Mouse (Mus musculus): Measurements from ENCODE around the gene Gm3646.
A peak's percentile ranks its signal among the peaks of the same experiment; 100 is the strongest.

Gene Gm3646

DNA sequence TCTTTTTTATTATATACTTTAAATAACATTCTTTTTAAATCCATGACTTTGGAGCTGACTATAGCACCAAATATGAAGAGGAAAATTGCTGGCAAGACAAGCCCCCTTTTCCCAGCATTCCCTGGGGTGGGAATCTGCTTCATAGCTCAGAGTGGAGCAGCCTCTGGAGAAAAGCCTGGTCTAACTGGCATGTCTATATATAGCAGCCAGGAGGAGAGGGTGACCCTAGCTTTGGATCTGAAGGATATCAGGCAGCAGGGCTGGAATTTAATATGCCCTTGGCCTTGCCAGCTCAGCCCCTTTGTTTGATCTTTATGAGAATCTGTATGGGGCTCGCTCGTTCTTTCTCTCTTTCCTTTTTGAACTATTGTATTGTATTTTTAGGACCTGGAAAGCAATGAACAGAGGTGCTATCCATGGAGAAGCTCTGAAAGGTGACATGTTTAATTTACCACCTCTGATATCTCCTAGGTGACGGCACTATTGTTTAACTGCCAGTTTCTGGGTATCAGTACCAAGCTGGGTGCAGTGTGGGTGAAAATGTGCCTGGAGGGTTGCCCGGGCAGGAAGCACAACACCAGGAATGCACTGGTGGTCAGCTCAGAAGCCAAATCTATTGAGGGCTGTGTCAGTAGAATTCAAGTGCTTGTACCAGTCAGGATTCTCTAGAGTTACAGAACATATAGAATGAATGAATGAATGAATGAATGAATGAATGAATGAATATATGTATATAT lies at the start of gene Gm3646:
Gm3646 (minus strand) TSS at position 90 of the 737 bp plus-strand sequence.
- peak; percentile 24 for DNase-seq (ENCODE audit: low spot score)

- DNase-seq (ENCODE audit: low spot score): no peak
These were observed 41.9 kb upstream of the Gm3646 start for GRCm38 (mm10) chr1:39847066-39847465.

DNA sequence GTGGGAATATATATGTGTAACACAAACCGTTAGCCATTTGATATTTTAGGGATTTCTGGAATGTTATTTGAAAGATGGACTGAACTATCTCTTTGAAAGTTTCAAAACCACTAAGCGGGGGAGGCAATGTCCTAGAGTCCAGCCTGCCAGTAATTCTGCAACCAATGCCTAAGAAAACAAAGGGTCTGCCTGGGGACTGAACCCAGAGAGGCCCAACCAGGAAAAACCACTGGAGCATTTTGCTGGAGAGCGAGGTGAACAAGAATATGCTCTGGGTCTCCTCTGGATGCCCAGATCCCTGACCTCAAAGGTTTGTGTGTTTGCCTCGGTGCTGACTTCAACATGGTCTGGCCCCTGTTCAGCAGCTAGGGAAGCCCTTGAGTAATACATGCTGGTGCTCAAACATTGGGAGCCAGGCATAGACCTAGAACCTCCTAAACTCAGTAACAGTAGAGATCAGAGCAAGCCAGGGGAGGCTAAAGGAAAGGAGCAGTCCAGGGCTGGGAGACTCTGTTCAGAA lies 41.0 kb upstream of the Gm3646 start:
- DNase-seq (ENCODE audit: low spot score): peak; percentile 34

- no peak for DNase-seq (ENCODE audit: low spot score)
These were observed 38.2 kb upstream of the Gm3646 start for GRCm38 (mm10) chr1:39843328-39843727.

DNA sequence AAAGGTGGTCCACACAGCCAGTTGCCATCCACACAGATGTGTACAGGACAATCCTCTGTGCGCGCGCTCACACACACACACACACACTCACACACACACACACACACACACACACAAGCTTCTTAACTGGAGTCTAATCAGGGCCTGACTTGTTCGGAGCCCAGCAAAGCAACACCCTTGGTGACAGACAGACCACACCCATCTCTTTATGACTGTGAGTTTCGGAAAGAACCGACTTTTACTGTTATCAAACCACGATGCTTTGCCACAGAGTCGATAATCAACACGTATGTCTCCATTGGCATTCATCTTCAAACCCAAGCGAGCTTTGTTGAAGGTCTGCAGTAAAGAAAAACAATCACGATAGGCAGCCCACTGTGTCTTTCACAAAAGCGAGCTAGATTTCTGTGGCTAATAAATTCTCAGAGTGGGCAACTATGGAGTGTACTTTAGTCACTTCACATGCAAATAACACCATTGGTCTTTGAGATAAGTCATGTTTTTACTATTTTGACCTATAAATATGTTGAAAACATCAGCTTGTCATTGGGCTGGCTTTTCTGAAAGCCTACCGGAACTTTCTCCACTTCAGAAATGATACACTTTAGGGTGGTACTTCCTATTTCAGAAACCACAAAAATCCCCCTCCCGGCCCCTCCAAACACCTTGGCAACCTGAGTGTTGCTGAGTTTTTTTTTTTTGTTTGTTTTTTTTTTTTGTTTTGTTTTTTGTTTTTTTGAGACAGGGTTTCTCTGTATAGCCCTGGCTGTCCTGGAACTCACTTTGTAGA lies 37.3 kb upstream of the Gm3646 start:
- DNase-seq (ENCODE audit: low spot score): no peak

- no peak for DNase-seq (ENCODE audit: low spot score)
These were observed 35.7 kb upstream of the Gm3646 start for GRCm38 (mm10) chr1:39840856-39841255.

DNA sequence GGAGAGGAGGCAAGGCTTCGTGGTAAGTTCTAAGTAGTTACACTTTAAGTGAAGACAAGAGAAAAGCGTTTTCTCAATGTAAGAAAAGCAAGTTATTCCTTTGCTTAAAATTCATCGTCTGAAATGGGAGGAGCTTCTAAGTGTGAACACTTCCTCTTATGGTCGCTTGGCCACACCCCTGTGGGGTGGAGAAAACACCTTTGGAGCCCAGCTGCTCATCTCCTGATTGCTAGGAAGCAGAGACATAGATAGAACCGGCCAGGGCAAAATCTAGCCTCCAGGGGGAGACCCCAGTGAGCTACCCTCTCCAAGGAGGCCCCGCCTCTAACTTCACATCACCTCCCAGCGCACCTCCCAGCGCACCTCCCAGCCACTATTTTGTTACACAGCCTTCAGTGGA lies 34.7 kb upstream of the Gm3646 start:
- no peak for DNase-seq (ENCODE audit: low spot score)

DNA sequence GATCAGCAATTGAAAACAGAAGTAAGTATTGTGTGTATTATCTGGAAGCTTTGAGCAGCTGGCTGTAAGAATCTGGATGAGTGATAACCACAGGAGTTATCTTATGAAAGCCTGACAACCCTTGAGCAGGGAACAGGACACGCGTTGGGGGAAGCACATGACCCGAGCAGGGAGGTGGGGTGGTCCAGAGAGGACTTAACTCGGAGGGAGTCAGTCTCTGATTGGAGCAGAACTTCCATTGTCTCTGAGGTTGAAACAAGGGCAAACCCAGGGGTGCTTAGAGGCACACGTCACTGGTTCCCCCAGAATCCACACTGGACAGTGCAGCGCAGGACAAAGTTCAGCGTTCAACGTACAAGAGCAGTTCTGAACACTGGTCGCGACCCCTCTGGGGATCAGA lies 34.1 kb upstream of the Gm3646 start:
- no peak for DNase-seq (ENCODE audit: low spot score)

- no peak for DNase-seq (ENCODE audit: low spot score)
These were observed 33.5 kb upstream of the Gm3646 start for GRCm38 (mm10) chr1:39838487-39839169.

GRCm38 (mm10) chr1:39831594-39832039 lies 26.5 kb upstream of the Gm3646 start:
- no peak for DNase-seq (ENCODE audit: low spot score)

DNA sequence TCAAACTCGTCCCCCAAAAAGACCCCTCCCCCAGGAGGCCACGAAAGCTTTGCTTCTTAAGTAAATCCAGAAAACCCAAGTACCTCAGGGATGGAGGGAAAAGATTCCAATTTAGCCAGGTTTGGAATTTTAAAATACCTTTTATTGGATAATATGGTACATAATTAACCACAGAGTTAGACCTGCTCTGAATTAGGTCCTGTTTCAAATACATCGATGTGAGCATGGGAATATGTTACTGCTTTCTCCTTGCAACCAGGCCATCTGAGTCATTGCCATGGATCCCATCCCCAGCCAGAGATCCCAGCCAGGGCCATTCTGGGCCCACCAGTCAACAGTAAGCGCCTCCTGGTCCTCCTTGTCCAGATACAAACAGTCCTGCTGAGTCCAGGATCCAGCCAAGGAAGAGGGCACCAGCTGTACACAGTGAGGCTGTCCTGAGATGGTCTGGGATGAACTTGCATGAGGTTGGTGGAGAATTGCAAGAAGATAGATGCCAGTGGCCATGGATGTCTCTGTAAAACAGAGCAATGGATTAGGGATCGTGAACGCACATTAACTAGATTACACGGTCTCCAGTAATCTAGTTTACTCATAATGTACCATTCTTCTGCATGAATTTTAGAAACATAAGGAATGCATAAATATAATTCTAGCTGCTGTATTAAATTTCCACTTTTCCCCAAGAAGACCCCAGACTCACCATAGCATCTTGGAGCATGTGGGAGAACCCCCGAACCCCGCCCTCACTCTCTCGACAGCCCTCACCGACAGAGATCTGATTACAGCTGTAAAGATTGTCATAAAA lies 25.9 kb upstream of the Gm3646 start:
- DNase-seq (ENCODE audit: low spot score): no peak

DNA sequence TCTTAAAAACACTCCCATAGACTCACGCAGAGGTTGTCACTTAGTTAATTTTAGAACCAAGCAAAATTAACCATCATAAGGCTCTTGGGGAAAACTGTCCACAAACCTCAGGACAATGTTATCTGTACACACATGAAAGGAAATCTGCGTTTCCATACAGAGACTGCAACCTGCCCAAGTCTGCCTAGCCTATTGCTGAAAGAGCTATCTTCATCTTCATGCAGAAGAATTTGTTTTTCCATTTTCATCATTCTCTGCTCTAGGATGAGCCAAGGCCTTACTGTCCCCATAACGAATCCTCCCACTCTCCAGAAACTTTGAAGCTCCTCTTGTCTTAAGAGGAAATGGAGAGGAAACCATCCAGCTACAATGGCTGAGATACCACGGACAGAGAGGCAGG lies 19.8 kb upstream of the Gm3646 start:
- DNase-seq (ENCODE audit: low spot score): no peak

DNA sequence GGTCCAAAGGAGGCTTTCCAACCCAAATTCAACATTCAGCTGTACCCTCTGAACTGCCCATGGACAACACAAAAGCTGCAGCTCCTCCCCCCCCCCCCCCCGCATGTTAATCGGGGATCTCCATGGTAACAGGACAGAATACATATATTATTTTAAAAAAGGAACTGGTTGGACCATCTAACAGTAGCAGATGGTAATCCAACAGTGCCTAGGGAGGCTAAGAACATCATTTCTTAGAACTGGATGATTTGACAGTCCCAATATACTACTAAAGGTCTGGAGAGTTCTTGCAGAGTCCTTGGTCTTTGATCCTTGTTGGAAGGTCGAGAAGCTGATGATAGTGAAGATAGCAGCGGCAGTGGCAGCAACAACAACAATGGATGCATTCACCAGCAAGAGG lies 19.1 kb upstream of the Gm3646 start:
- DNase-seq (ENCODE audit: low spot score): no peak

- DNase-seq (ENCODE audit: low spot score): no peak
These were observed 14.5 kb upstream of the Gm3646 start for GRCm38 (mm10) chr1:39819596-39819995.

DNA sequence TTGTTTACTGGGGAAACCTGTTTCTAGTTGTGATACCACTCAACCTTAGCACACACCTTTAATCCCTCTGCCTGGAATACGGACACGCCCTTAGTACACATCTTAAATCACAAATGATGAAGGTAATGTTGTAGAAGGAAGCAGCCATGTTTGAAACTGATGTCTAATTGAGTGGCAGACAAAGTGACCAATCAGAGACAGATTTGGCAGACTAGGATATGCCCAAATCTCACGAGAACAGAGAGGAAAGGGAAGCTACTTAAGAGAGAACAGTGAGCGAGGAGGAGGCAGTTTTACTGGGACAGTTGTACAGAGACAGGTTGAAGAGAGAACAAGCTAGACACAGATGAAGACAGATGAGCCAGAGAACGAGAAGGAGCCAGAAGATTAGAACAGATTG lies 10.6 kb upstream of the Gm3646 start:
- DNase-seq (ENCODE audit: low spot score): no peak

DNA sequence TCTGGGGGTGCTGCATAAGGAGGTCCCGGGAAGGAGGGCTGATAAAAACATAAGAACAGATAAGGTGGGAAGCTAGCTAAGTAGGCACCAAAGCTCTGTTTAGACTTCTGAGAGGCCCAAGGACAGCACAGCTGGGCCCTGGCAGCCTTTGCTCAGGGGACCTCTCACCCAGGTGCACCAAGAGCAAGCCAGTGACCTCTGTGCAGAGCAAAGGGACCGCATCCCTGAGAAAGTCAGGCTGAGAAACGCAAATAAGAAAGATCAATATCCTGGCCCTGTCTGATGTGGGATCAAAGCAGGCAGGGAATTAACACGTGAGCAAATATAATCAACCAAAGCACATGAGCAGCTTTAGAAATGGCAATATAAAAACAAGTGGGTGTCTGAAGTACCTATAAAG lies 7.9 kb upstream of the Gm3646 start:
- peak; percentile 36 for DNase-seq (ENCODE audit: low spot score)

DNA sequence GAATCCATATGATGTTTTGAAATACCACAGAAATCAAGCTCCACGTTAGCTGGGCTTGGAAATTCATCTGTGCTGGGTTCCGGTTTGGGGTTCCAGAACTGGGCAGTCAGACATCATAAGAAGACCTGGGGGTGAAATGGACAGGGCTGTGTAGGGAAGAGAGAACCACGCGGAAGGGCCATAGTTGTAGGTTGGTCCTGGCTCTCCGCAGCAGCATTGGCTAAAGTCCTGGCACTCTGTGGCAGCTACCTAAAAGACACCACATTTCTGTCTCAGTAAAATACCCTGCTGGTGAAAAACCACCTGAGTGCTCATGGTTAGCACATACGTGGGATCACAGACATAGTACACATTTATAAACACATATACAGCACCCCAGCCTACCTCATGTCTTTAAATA lies 343 bp downstream of the Gm3646 start:
- DNase-seq (ENCODE audit: low spot score): no peak

- no peak for DNase-seq (ENCODE audit: low spot score)
These were observed 2.2 kb downstream of the Gm3646 start for GRCm38 (mm10) chr1:39802946-39803345.

GRCm38 (mm10) chr1:39797496-39797895 lies 7.6 kb downstream of the Gm3646 start:
- no peak for DNase-seq (ENCODE audit: low spot score)

DNA sequence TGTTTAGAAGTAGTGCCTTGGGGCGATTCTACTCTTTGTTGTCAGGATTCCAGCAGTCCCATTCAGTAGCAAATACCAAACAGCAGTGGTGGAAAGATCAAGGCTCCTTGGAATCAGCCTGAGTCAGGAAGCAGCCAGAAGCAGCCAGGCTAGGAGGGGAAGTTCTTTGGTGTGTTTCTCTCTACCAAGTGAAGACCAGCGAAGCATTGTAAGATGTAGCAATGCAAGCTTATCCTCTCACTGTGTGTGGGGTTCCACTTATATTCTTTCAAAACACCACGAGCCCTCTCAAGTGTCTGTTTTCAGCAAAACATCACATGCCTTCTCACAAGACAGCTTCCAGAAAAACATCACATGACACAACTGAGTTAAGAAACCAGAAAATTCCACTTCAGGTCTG lies 8.4 kb downstream of the Gm3646 start:
- no peak for DNase-seq (ENCODE audit: low spot score)

DNA sequence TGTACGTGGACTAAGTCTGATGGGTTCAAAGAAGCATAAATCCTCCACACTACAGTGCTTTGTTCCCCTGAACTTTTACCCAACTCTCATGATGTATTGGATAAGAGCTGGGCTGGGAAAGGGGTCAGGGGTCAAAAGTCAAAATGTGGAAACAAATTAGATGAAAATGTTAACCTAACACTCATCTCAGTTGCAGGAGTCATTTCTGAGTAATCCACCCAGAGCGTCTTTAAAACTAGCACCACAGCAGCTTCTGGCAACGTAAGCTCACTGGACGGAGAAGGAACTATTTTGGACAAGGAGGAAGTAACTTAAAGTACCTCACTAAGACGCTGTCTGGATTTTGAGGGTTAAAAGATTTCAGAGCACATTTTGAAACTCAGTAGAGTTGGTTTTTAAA lies 20.5 kb downstream of the Gm3646 start:
- DNase-seq (ENCODE audit: low spot score): no peak

DNA sequence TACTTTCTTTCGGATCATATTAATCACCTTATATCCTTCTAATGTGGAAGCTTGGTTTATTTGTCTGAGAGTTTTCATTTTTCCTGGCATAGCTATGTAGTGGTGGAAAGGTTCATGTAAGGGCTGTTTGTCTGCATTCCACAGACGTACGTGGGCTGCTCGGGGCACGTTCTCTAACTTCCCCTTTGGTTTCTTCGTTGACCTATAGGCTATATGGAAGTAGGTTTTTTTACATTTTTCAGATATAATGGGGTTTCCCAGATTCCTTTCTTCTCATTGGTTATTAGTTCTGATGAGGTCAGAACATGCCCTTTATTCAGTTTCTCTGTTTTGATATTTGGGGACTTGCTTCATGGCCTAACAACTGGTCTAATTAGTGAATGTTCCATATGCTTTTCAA lies 23.3 kb downstream of the Gm3646 start:
- no peak for DNase-seq (ENCODE audit: low spot score)
